Mouse (Mus musculus) forebrain, embryonic 15.5 days (tissue): ENCODE results near the gene Acsl1. TPM values are rescaled to one million over a fixed set of nuclear protein-coding genes. Genes with fewer than 3 reads are reported as not detected.
A peak's percentile ranks its signal among the peaks of the same experiment; 100 is the strongest.

Experiments used
- ATAC-seq: fragments of 200-750 bp; cut with Nextera tagmentation; replicated peaks from 2 replicates; pipeline ENCODE4 v1.8.0; 2017; ENCODE audit warnings: mild to moderate bottlenecking, moderate TSS enrichment, moderate library complexity
- H3K27ac ChIP-seq: fragments of 300-500 bp; sonication (generic); replicated peaks from 2 replicates; pipeline ENCODE4 v1.5.1; 2015; ENCODE audit warnings: mild to moderate bottlenecking, inconsistent platforms
- H3K27me3 ChIP-seq: fragments of 300-500 bp; sonication (generic); 2 replicates; pipeline ENCODE4 v1.6.1; 2015; ENCODE audit warnings: inconsistent platforms
- H3K36me3 ChIP-seq: fragments of 300-500 bp; sonication (generic); 2 replicates; pipeline ENCODE4 v1.6.1; 2015; ENCODE audit warnings: mild to moderate bottlenecking, inconsistent platforms
- H3K4me1 ChIP-seq: fragments of 300-500 bp; sonication (generic); 2 replicates; pipeline ENCODE4 v1.6.1; 2015; ENCODE audit warnings: inconsistent platforms
- H3K4me2 ChIP-seq: fragments of 300-500 bp; sonication (generic); replicated peaks from 2 replicates; pipeline ENCODE4 v1.6.1; 2015; ENCODE audit warnings: mild to moderate bottlenecking, inconsistent platforms
- H3K4me3 ChIP-seq: fragments of 300-500 bp; sonication (generic); 2 replicates; pipeline ENCODE4 v1.5.1; 2015; ENCODE audit warnings: mild to moderate bottlenecking, inconsistent platforms
- H3K9ac ChIP-seq: fragments of 300-500 bp; sonication (generic); replicated peaks from 2 replicates; pipeline ENCODE4 v1.6.1; 2015; ENCODE audit warnings: mild to moderate bottlenecking, inconsistent platforms
- H3K9me3 ChIP-seq: fragments of 300-500 bp; sonication (generic); 2 replicates; pipeline ENCODE4 v1.6.1; 2016; ENCODE audit warnings: inconsistent platforms
- WGBS: fragments of 180-500 bp; shearing (Covaris S2); methylation state at CpG from one replicate; pipeline ENCODE4 v1.1.7; 2015; ENCODE audit warnings: mixed read lengths; 5-methylcytosine and 5-hydroxymethylcytosine counted together
- polyA plus RNA-seq: library from polyadenylated mRNA; unstranded; fragments of >200 nt; fragmentation: Nextera tagmentation; extraction: Ambion mirVana; gene quantifications from 2 replicates; pipeline ENCODE4 v1.2.1, GENCODE M21; 2015

The Acsl1 gene
- polyA plus RNA-seq, 1 experiment from 2014 or later, result 9.4 TPM

GRCm38 (mm10) chr8:46520667-46521066 is 49.8 kb downstream of the Acsl1 start:
- no peak for ATAC-seq
- H3K4me3 ChIP-seq, result no peak overlapping the region
- WGBS, result 93% methylated on average over 6 of the region's 6 CpGs

DNA sequence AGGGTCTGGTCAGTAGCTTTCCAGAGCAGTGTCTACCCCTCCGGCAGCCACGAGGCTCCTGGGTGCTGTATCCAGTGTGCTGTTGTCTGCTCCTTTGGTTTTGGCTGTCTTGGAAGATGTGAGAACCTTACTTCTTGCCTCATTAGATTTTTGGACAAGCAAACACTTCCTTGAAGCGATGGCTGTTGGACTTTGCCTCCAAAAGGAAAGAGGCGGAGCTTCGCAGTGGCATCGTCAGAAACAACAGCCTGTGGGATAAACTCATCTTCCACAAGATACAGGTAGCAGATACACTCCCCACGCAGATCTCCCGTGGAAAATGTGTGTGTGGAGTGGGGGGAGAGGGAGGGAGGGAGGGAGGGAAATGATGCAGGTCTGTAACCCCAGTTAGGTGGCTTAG is 55.3 kb downstream of the Acsl1 start:
- no peaks in the 10 kb centered on the region for H3K36me3 ChIP-seq
- no peak overlapping the region for H3K4me2 ChIP-seq
- no peak overlapping the region for H3K9ac ChIP-seq
- H3K27me3 ChIP-seq, result no peaks in the 10 kb centered on the region
- 83% methylated on average over 8 of the region's 8 CpGs for WGBS
- no peak overlapping the region for H3K4me3 ChIP-seq
- no peak for ATAC-seq
- H3K4me1 ChIP-seq, result no peaks in the 10 kb centered on the region
- H3K9me3 ChIP-seq, result no peaks in the 10 kb centered on the region
- H3K27ac ChIP-seq, result no peak overlapping the region

More at GRCm38 (mm10) chr8:46520667-46521066, 49.8 kb downstream of the Acsl1 start:
- no peak overlapping the region for H3K4me2 ChIP-seq
- no peaks in the 10 kb centered on the region for H3K27me3 ChIP-seq
- no peak overlapping the region for H3K9ac ChIP-seq
- H3K27ac ChIP-seq, result no peak overlapping the region
- H3K4me1 ChIP-seq, result no peaks in the 10 kb centered on the region
- no peaks in the 10 kb centered on the region for H3K36me3 ChIP-seq
- no peaks in the 10 kb centered on the region for H3K9me3 ChIP-seq

- H3K4me3 ChIP-seq, result no peak overlapping the region
- H3K36me3 ChIP-seq, result no peaks in the 10 kb centered on the region
- H3K4me2 ChIP-seq, result no peak overlapping the region
- no peak overlapping the region for H3K27ac ChIP-seq
- H3K9me3 ChIP-seq, result no peaks in the 10 kb centered on the region
- H3K4me1 ChIP-seq, result no peaks in the 10 kb centered on the region
- H3K27me3 ChIP-seq, result no peaks in the 10 kb centered on the region
- 56% methylated on average over 10 of the region's 10 CpGs for WGBS
- H3K9ac ChIP-seq, result no peak overlapping the region
- ATAC-seq, result peak; percentile 79
These were observed 56.0 kb downstream of the Acsl1 start for GRCm38 (mm10) chr8:46526821-46527220.

- Histone ChIP-seq H3K27ac (no peak overlapping the region), H3K27me3 (no peaks in the 10 kb centered on the region), H3K36me3 (no peaks in the 10 kb centered on the region), H3K4me2 (no peak overlapping the region), H3K4me1 (no peaks in the 10 kb centered on the region), H3K9ac (no peak overlapping the region), H3K9me3 (no peaks in the 10 kb centered on the region), H3K4me3 (no peak overlapping the region)
- no peak for ATAC-seq
- WGBS, result 87% methylated on average over 4 of the region's 4 CpGs
These were observed 58.7 kb downstream of the Acsl1 start for GRCm38 (mm10) chr8:46529508-46529907.

DNA sequence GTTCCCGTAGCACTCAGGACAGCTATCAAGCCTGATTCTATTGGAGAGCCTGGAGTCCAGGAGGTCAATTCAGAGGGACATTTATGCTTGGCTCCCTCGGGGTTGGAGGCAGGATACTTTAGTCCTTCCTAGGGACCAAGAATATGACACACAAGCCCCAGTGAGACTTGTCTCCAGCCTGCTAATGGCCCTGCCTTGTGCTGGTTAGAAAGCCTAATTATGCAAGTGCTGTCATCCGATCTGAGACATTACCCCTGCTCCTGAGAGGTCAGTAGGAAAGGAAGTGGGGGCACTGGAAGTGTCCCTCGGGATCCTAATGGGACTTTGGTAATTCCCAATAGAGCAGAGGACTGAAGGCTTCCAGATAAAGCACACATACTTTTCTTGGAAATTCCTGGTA is 59.7 kb downstream of the Acsl1 start:
- H3K36me3 ChIP-seq, result no peaks in the 10 kb centered on the region
- H3K27me3 ChIP-seq, result no peaks in the 10 kb centered on the region
- H3K4me2 ChIP-seq, result no peak overlapping the region
- H3K4me3 ChIP-seq, result no peak overlapping the region
- no peaks in the 10 kb centered on the region for H3K4me1 ChIP-seq
- no peaks in the 10 kb centered on the region for H3K9me3 ChIP-seq
- no peak for ATAC-seq
- WGBS, result 61% methylated on average over 4 of the region's 4 CpGs
- H3K27ac ChIP-seq, result no peak overlapping the region
- no peak overlapping the region for H3K9ac ChIP-seq

DNA sequence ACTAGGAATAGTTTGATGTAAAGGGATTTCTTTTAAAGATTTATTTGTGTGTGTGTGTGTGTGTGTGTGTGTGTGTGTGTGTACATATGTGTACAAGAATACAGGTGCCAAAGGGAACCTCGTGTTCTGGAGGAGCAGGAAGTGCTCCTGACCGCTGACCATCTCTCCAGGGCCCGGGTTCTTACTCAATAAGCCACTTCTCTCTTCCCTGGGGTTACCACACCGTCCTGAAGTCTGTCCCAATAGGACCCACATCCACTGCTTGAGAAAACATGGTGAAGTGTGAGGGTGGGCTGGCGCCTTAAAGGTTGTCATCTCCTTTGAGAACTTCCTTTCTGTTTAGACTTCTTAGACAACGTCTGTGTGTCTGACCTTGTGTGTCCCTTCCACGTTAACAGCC is 63.1 kb downstream of the Acsl1 start:
- H3K27ac ChIP-seq, result no peak overlapping the region
- no peaks in the 10 kb centered on the region for H3K4me1 ChIP-seq
- H3K36me3 ChIP-seq, result no peaks in the 10 kb centered on the region
- no peaks in the 10 kb centered on the region for H3K27me3 ChIP-seq
- no peak overlapping the region for H3K4me3 ChIP-seq
- H3K9ac ChIP-seq, result no peak overlapping the region
- no peaks in the 10 kb centered on the region for H3K9me3 ChIP-seq
- no peak for ATAC-seq
- no peak overlapping the region for H3K4me2 ChIP-seq
- 91% methylated on average over 7 of the region's 7 CpGs for WGBS

DNA sequence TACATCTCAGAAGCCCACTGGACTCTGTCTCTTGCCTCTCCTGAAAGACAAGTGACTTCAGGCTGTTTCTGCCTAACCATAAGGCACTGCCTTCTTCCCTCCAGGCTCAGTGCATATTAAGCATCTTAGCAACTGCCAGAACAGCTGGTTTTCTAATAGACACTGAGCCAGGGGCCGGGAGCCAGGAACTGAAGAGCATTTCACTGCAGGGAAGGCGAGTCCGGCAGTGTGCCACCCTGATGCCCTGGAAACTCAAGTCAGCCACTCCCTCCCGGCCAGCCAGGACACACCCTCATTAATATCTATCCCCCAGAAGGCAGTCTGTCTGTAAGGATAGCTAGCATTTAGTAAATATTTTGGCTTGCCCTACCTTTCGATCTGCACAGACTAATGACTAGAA is 68.9 kb downstream of the Acsl1 start:
- Histone ChIP-seq H3K9ac (no peak overlapping the region), H3K4me2 (no peak overlapping the region), H3K36me3 (no peaks in the 10 kb centered on the region), H3K4me1 (peaks cover 4% of the 10 kb centered on the region; the same call in 1 of the 2 replicates), H3K27ac (no peak overlapping the region), H3K9me3 (no peaks in the 10 kb centered on the region), H3K27me3 (no peaks in the 10 kb centered on the region), H3K4me3 (no peak overlapping the region)
- no peak for ATAC-seq
- 50% methylated on average over 5 of the region's 5 CpGs for WGBS

DNA sequence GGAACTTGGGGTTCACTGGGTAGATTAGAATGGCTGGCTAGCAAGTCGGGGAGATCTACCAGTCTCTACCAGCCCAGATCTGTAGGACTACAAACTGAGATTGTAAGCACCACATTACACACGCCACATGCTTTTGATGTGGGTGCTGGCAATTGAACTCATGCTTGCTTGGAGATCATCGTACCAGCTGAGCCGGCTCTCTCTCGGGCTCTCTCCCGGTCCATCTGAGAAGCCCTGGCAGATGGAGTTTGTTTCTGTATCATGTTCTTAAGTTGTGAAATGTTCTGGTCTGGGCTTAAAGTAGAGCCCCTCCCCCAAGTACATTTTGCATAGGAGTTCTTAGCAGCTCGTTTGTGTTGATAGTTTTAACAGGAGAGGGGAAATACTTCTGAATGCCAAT is 72.4 kb downstream of the Acsl1 start:
- Histone ChIP-seq H3K4me2 (no peak overlapping the region), H3K4me3 (no peak overlapping the region), H3K4me1 (peaks cover 4% of the 10 kb centered on the region; the same call in 1 of the 2 replicates), H3K36me3 (no peaks in the 10 kb centered on the region), H3K27me3 (no peaks in the 10 kb centered on the region), H3K27ac (no peak overlapping the region), H3K9ac (no peak overlapping the region), H3K9me3 (no peaks in the 10 kb centered on the region)
- no peak for ATAC-seq
- WGBS, result 76% methylated on average over 7 of the region's 7 CpGs

GRCm38 (mm10) chr8:46543662-46544061 is 72.8 kb downstream of the Acsl1 start:
- H3K9me3 ChIP-seq, result no peaks in the 10 kb centered on the region
- no peak overlapping the region for H3K4me2 ChIP-seq
- H3K4me3 ChIP-seq, result no peak overlapping the region
- WGBS, result 72% methylated on average over 6 of the region's 6 CpGs
- no peaks in the 10 kb centered on the region for H3K36me3 ChIP-seq
- H3K9ac ChIP-seq, result no peak overlapping the region
- ATAC-seq, result no peak
- peaks cover 4% of the 10 kb centered on the region; the same call in 1 of the 2 replicates for H3K4me1 ChIP-seq
- H3K27me3 ChIP-seq, result no peaks in the 10 kb centered on the region
- H3K27ac ChIP-seq, result no peak overlapping the region

GRCm38 (mm10) chr8:46545854-46546253 is 75.0 kb downstream of the Acsl1 start:
- Histone ChIP-seq H3K9ac (no peak overlapping the region), H3K27ac (no peak overlapping the region), H3K4me3 (no peak overlapping the region), H3K36me3 (no peaks in the 10 kb centered on the region), H3K4me1 (no peaks in the 10 kb centered on the region), H3K27me3 (no peaks in the 10 kb centered on the region), H3K9me3 (no peaks in the 10 kb centered on the region), H3K4me2 (no peak overlapping the region)
- WGBS, result 87% methylated on average over 5 of the region's 5 CpGs
- no peak for ATAC-seq

- H3K9ac ChIP-seq, result no peak overlapping the region
- peaks cover 3% of the 10 kb centered on the region; the same call in 1 of the 2 replicates for H3K4me1 ChIP-seq
- no peak for ATAC-seq
- no peaks in the 10 kb centered on the region for H3K36me3 ChIP-seq
- H3K4me2 ChIP-seq, result no peak overlapping the region
- no peaks in the 10 kb centered on the region for H3K27me3 ChIP-seq
- 76% methylated on average over 11 of the region's 11 CpGs for WGBS
- H3K9me3 ChIP-seq, result no peaks in the 10 kb centered on the region
- H3K4me3 ChIP-seq, result no peak overlapping the region
- H3K27ac ChIP-seq, result no peak overlapping the region
These were observed 75.8 kb downstream of the Acsl1 start for GRCm38 (mm10) chr8:46546431-46547176.

- no peak overlapping the region for H3K4me2 ChIP-seq
- H3K9me3 ChIP-seq, result no peaks in the 10 kb centered on the region
- H3K4me1 ChIP-seq, result peaks cover 5% of the 10 kb centered on the region
- H3K27ac ChIP-seq, result no peak overlapping the region
- no peaks in the 10 kb centered on the region for H3K27me3 ChIP-seq
- ATAC-seq, result no peak
- no peaks in the 10 kb centered on the region for H3K36me3 ChIP-seq
- 60% methylated on average over 4 of the region's 4 CpGs for WGBS
- H3K9ac ChIP-seq, result no peak overlapping the region
- H3K4me3 ChIP-seq, result no peak overlapping the region
These were observed 76.4 kb downstream of the Acsl1 start for GRCm38 (mm10) chr8:46547245-46547644.

GRCm38 (mm10) chr8:46550058-46550457 is 79.2 kb downstream of the Acsl1 start:
- no peaks in the 10 kb centered on the region for H3K36me3 ChIP-seq

More at GRCm38 (mm10) chr8:46550058-46550457, 79.2 kb downstream of the Acsl1 start:
- H3K4me2 ChIP-seq, result no peak overlapping the region
- ATAC-seq, result no peak
- no peaks in the 10 kb centered on the region for H3K27me3 ChIP-seq
- H3K27ac ChIP-seq, result no peak overlapping the region
- peaks cover 13% of the 10 kb centered on the region for H3K4me1 ChIP-seq
- H3K4me3 ChIP-seq, result no peak overlapping the region
- H3K9me3 ChIP-seq, result no peaks in the 10 kb centered on the region
- WGBS, result 86% methylated on average over 8 of the region's 8 CpGs
- H3K9ac ChIP-seq, result no peak overlapping the region
